Mouse (Mus musculus): ENCODE data around the gene Tmem178b. TPM values are rescaled to one million over a fixed set of nuclear protein-coding genes. Genes with fewer than 3 reads are reported as not detected.

Gene Tmem178b
- polyA plus RNA-seq, 1 experiment = 0.29 TPM

GRCm38 (mm10) chr6:40123070-40123690, 250.1 kb downstream of the Tmem178b start:
- H3K4me1 ChIP-seq (ENCODE audit: control insufficient read depth, insufficient read depth, insufficient read length, low read length) = no peaks in the 10 kb centered on the region
- 65% methylated on average over 12 of the region's 12 CpGs for WGBS

GRCm38 (mm10) chr6:40123960-40124359, 250.9 kb downstream of the Tmem178b start:
- no peak overlapping the region for H3K27ac ChIP-seq (ENCODE audit: insufficient read depth, low read depth, low read length)
- H3K4me3 ChIP-seq (ENCODE audit: low read depth, low read length) = no peak overlapping the region
- TF ChIP-seq POLR2A (IDR thresholded peaks at IDR 0.05; ENCODE audit: low read depth, low read length) = no peak
- no peak for TF ChIP-seq CTCF (IDR thresholded peaks at IDR 0.05; ENCODE audit: extremely low read depth, insufficient read length, insufficient replicate concordance, low read depth, low read length)
- H3K36me3 ChIP-seq (ENCODE audit: control insufficient read depth, insufficient read depth, low read length) = no peaks in the 10 kb centered on the region
- H3K27me3 ChIP-seq (ENCODE audit: control insufficient read depth, insufficient read depth, low read length) = no peaks in the 10 kb centered on the region
- H3K4me1 ChIP-seq (ENCODE audit: control insufficient read depth, insufficient read depth, insufficient read length, low read length) = no peaks in the 10 kb centered on the region

More at GRCm38 (mm10) chr6:40123070-40123690, 250.1 kb downstream of the Tmem178b start:
- H3K36me3 ChIP-seq (ENCODE audit: control insufficient read depth, insufficient read depth, low read length) = no peaks in the 10 kb centered on the region
- TF ChIP-seq CTCF (IDR thresholded peaks at IDR 0.05; ENCODE audit: extremely low read depth, insufficient read length, insufficient replicate concordance, low read depth, low read length) (no peak), POLR2A (IDR thresholded peaks at IDR 0.05; ENCODE audit: low read depth, low read length) (no peak)
- H3K27me3 ChIP-seq (ENCODE audit: control insufficient read depth, insufficient read depth, low read length) = no peaks in the 10 kb centered on the region
- H3K27ac ChIP-seq (ENCODE audit: insufficient read depth, low read depth, low read length) = no peak overlapping the region
- H3K4me3 ChIP-seq (ENCODE audit: low read depth, low read length) = no peak overlapping the region

GRCm38 (mm10) chr6:40128716-40129115, 255.6 kb downstream of the Tmem178b start:
- Histone ChIP-seq H3K4me3 (ENCODE audit: low read depth, low read length) (no peak overlapping the region), H3K27me3 (ENCODE audit: control insufficient read depth, insufficient read depth, low read length) (no peaks in the 10 kb centered on the region), H3K27ac (ENCODE audit: insufficient read depth, low read depth, low read length) (no peak overlapping the region), H3K4me1 (ENCODE audit: control insufficient read depth, insufficient read depth, insufficient read length, low read length) (no peaks in the 10 kb centered on the region), H3K36me3 (ENCODE audit: control insufficient read depth, insufficient read depth, low read length) (no peaks in the 10 kb centered on the region)
- no peak for TF ChIP-seq CTCF (IDR thresholded peaks at IDR 0.05; ENCODE audit: extremely low read depth, insufficient read length, insufficient replicate concordance, low read depth, low read length)
- no peak for TF ChIP-seq POLR2A (IDR thresholded peaks at IDR 0.05; ENCODE audit: low read depth, low read length)
- WGBS = 55% methylated on average over 6 of the region's 6 CpGs

- H3K27ac ChIP-seq (ENCODE audit: insufficient read depth, low read depth, low read length) = no peak overlapping the region
- 90% methylated on average over 1 of the region's 1 CpGs for WGBS
Observed at GRCm38 (mm10) chr6:40131936-40132335, 258.9 kb downstream of the Tmem178b start.

GRCm38 (mm10) chr6:40133436-40133835, 260.4 kb downstream of the Tmem178b start:
- Histone ChIP-seq H3K27me3 (ENCODE audit: control insufficient read depth, insufficient read depth, low read length) (no peaks in the 10 kb centered on the region), H3K36me3 (ENCODE audit: control insufficient read depth, insufficient read depth, low read length) (no peaks in the 10 kb centered on the region), H3K4me3 (ENCODE audit: low read depth, low read length) (no peak overlapping the region), H3K4me1 (ENCODE audit: control insufficient read depth, insufficient read depth, insufficient read length, low read length) (no peaks in the 10 kb centered on the region), H3K27ac (ENCODE audit: insufficient read depth, low read depth, low read length) (no peak overlapping the region)
- 76% methylated on average over 6 of the region's 6 CpGs for WGBS
- TF ChIP-seq CTCF (IDR thresholded peaks at IDR 0.05; ENCODE audit: extremely low read depth, insufficient read length, insufficient replicate concordance, low read depth, low read length) = no peak

More at GRCm38 (mm10) chr6:40131936-40132335, 258.9 kb downstream of the Tmem178b start:
- H3K4me3 ChIP-seq (ENCODE audit: low read depth, low read length) = no peak overlapping the region
- no peak for TF ChIP-seq POLR2A (IDR thresholded peaks at IDR 0.05; ENCODE audit: low read depth, low read length)
- no peak for TF ChIP-seq CTCF (IDR thresholded peaks at IDR 0.05; ENCODE audit: extremely low read depth, insufficient read length, insufficient replicate concordance, low read depth, low read length)
- no peaks in the 10 kb centered on the region for H3K36me3 ChIP-seq (ENCODE audit: control insufficient read depth, insufficient read depth, low read length)
- no peaks in the 10 kb centered on the region for H3K27me3 ChIP-seq (ENCODE audit: control insufficient read depth, insufficient read depth, low read length)
- no peaks in the 10 kb centered on the region for H3K4me1 ChIP-seq (ENCODE audit: control insufficient read depth, insufficient read depth, insufficient read length, low read length)

- H3K27me3 ChIP-seq (ENCODE audit: control insufficient read depth, insufficient read depth, low read length) = no peaks in the 10 kb centered on the region
- no peak overlapping the region for H3K27ac ChIP-seq (ENCODE audit: insufficient read depth, low read depth, low read length)
- no peaks in the 10 kb centered on the region for H3K36me3 ChIP-seq (ENCODE audit: control insufficient read depth, insufficient read depth, low read length)
- WGBS = 55% methylated on average over 6 of the region's 6 CpGs
- no peak for TF ChIP-seq CTCF (IDR thresholded peaks at IDR 0.05; ENCODE audit: extremely low read depth, insufficient read length, insufficient replicate concordance, low read depth, low read length)
- no peak for TF ChIP-seq POLR2A (IDR thresholded peaks at IDR 0.05; ENCODE audit: low read depth, low read length)
- H3K4me3 ChIP-seq (ENCODE audit: low read depth, low read length) = no peak overlapping the region
- H3K4me1 ChIP-seq (ENCODE audit: control insufficient read depth, insufficient read depth, insufficient read length, low read length) = no peaks in the 10 kb centered on the region
Observed at GRCm38 (mm10) chr6:40135716-40136115, 262.6 kb downstream of the Tmem178b start.

GRCm38 (mm10) chr6:40137346-40137745, 264.3 kb downstream of the Tmem178b start:
- TF ChIP-seq POLR2A (IDR thresholded peaks at IDR 0.05; ENCODE audit: low read depth, low read length) = no peak
- no peak for TF ChIP-seq CTCF (IDR thresholded peaks at IDR 0.05; ENCODE audit: extremely low read depth, insufficient read length, insufficient replicate concordance, low read depth, low read length)
- 58% methylated on average over 6 of the region's 6 CpGs for WGBS
- H3K4me3 ChIP-seq (ENCODE audit: low read depth, low read length) = no peak overlapping the region
- H3K27ac ChIP-seq (ENCODE audit: insufficient read depth, low read depth, low read length) = no peak overlapping the region
- H3K36me3 ChIP-seq (ENCODE audit: control insufficient read depth, insufficient read depth, low read length) = no peaks in the 10 kb centered on the region
- H3K27me3 ChIP-seq (ENCODE audit: control insufficient read depth, insufficient read depth, low read length) = no peaks in the 10 kb centered on the region
- H3K4me1 ChIP-seq (ENCODE audit: control insufficient read depth, insufficient read depth, insufficient read length, low read length) = no peaks in the 10 kb centered on the region

Measured in small intestine, adult 2 months (tissue).